Mouse (Mus musculus): ENCODE measurements at regions not wholly inside any gene's neighbourhood (a gene's known extent, or its start where the extent isn't known, plus 50 kb on each side); places are given as distances from the start of the nearest gene placed in this dataset.

DNA sequence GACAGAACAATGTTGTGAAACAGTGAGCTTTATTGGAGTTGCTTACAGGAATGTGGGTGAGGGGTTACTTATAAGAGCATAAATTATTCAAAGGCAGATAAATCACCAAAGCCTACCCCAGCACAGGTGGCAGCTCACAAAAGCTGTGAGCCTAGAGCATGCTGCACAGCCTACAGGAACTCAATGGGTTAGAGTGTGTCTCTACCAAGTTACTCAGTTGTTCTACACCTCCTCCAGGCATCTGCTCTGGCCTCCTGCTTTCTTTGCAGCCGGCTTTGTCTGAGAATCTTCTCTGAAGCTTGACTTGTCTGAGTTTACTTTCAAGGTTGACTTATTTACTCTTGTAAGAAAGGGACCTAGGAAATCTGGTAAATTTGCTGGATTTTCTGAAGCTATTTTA is 336.5 kb downstream of the Fscb start:
- no peaks in the 10 kb centered on the region for H3K9me3 ChIP-seq (ENCODE audit: control insufficient read depth, insufficient read depth, low read depth, low read length)
- in situ Hi-C loops (cut with MboI; ENCODE audit: low sequenced_read_pairs in 2 of 2, unreplicated experiment in 2 of 2), result no loop called here
- no peak for TF ChIP-seq ZNF384 (IDR thresholded peaks at IDR 0.05; ENCODE audit: low read depth, low read length)
- TF ChIP-seq HCFC1 (IDR thresholded peaks at IDR 0.05; ENCODE audit: borderline replicate concordance, insufficient read depth, low read length), result no peak
- TF ChIP-seq ZC3H11A (IDR thresholded peaks at IDR 0.05; ENCODE audit: borderline replicate concordance, low read depth, low read length), result no peak
- no peak for TF ChIP-seq CHD2 (IDR thresholded peaks at IDR 0.05; ENCODE audit: low read depth, low read length)
- no peak for TF ChIP-seq MAFK (IDR thresholded peaks at IDR 0.05; ENCODE audit: insufficient read depth, low read depth, low read length)

GRCm38 (mm10) chr12:64116438-64116837 is 358.1 kb downstream of the Fscb start:
- TF ChIP-seq MAFK (IDR thresholded peaks at IDR 0.05; ENCODE audit: insufficient read depth, low read depth, low read length), result no peak
- TF ChIP-seq ZC3H11A (IDR thresholded peaks at IDR 0.05; ENCODE audit: borderline replicate concordance, low read depth, low read length), result no peak
- TF ChIP-seq CHD2 (IDR thresholded peaks at IDR 0.05; ENCODE audit: low read depth, low read length), result no peak
- no peak for TF ChIP-seq ZNF384 (IDR thresholded peaks at IDR 0.05; ENCODE audit: low read depth, low read length)
- TF ChIP-seq HCFC1 (IDR thresholded peaks at IDR 0.05; ENCODE audit: borderline replicate concordance, insufficient read depth, low read length), result no peak
- DNase-seq (ENCODE audit: low read depth, low spot score), result no peak
- Histone ChIP-seq H3K9me3 (ENCODE audit: control insufficient read depth, insufficient read depth, low read depth, low read length) (no peaks in the 10 kb centered on the region), H3K27ac (ENCODE audit: insufficient read depth, low read depth, low read length, poor library complexity, severe bottlenecking) (no peak overlapping the region), H3K4me3 (ENCODE audit: insufficient read depth in 1 of 2, low read depth in 1 of 2, low read length in 2 of 2, poor library complexity in 1 of 2, severe bottlenecking in 1 of 2) (no peak overlapping the region), H3K4me1 (ENCODE audit: control insufficient read depth in 2 of 2, insufficient read depth in 2 of 2, low read length in 2 of 2, poor library complexity in 1 of 2) (no peaks in the 10 kb centered on the region), H3K9ac (ENCODE audit: insufficient read depth, low read depth, low read length, poor library complexity, severe bottlenecking) (no peak overlapping the region), H3K36me3 (ENCODE audit: control insufficient read depth, insufficient read depth, low read length, poor library complexity, severe bottlenecking) (no peaks in the 10 kb centered on the region)
- in situ Hi-C loops (cut with MboI; ENCODE audit: low sequenced_read_pairs in 2 of 2, unreplicated experiment in 2 of 2), result no loop called here

More for the DNA sequence above, 336.5 kb downstream of the Fscb start:
- no peak overlapping the region for H3K9ac ChIP-seq (ENCODE audit: insufficient read depth, low read depth, low read length, poor library complexity, severe bottlenecking)
- no peak for DNase-seq (ENCODE audit: low read depth, low spot score)
- no peak overlapping the region for H3K27ac ChIP-seq (ENCODE audit: insufficient read depth, low read depth, low read length, poor library complexity, severe bottlenecking)
- no peaks in the 10 kb centered on the region for H3K4me1 ChIP-seq (ENCODE audit: control insufficient read depth in 2 of 2, insufficient read depth in 2 of 2, low read length in 2 of 2, poor library complexity in 1 of 2)
- no peak overlapping the region for H3K4me3 ChIP-seq (ENCODE audit: insufficient read depth in 1 of 2, low read depth in 1 of 2, low read length in 2 of 2, poor library complexity in 1 of 2, severe bottlenecking in 1 of 2)
- no peaks in the 10 kb centered on the region for H3K36me3 ChIP-seq (ENCODE audit: control insufficient read depth, insufficient read depth, low read length, poor library complexity, severe bottlenecking)

GRCm38 (mm10) chr12:64114476-64114875 is 360.0 kb downstream of the Fscb start:
- H3K36me3 ChIP-seq (ENCODE audit: control insufficient read depth, insufficient read depth, low read length, poor library complexity, severe bottlenecking), result no peaks in the 10 kb centered on the region
- H3K9ac ChIP-seq (ENCODE audit: insufficient read depth, low read depth, low read length, poor library complexity, severe bottlenecking), result no peak overlapping the region
- no peaks in the 10 kb centered on the region for H3K4me1 ChIP-seq (ENCODE audit: control insufficient read depth in 2 of 2, insufficient read depth in 2 of 2, low read length in 2 of 2, poor library complexity in 1 of 2)
- no peaks in the 10 kb centered on the region for H3K9me3 ChIP-seq (ENCODE audit: control insufficient read depth, insufficient read depth, low read depth, low read length)
- no peak overlapping the region for H3K4me3 ChIP-seq (ENCODE audit: insufficient read depth in 1 of 2, low read depth in 1 of 2, low read length in 2 of 2, poor library complexity in 1 of 2, severe bottlenecking in 1 of 2)
- in situ Hi-C loops (cut with MboI; ENCODE audit: low sequenced_read_pairs in 2 of 2, unreplicated experiment in 2 of 2), result no loop called here
- no peak for DNase-seq (ENCODE audit: low read depth, low spot score)
- no peak overlapping the region for H3K27ac ChIP-seq (ENCODE audit: insufficient read depth, low read depth, low read length, poor library complexity, severe bottlenecking)
- no peak for TF ChIP-seq MAFK (IDR thresholded peaks at IDR 0.05; ENCODE audit: insufficient read depth, low read depth, low read length)
- TF ChIP-seq HCFC1 (IDR thresholded peaks at IDR 0.05; ENCODE audit: borderline replicate concordance, insufficient read depth, low read length), result no peak
- TF ChIP-seq ZNF384 (IDR thresholded peaks at IDR 0.05; ENCODE audit: low read depth, low read length), result no peak
- TF ChIP-seq CHD2 (IDR thresholded peaks at IDR 0.05; ENCODE audit: low read depth, low read length), result no peak

DNA sequence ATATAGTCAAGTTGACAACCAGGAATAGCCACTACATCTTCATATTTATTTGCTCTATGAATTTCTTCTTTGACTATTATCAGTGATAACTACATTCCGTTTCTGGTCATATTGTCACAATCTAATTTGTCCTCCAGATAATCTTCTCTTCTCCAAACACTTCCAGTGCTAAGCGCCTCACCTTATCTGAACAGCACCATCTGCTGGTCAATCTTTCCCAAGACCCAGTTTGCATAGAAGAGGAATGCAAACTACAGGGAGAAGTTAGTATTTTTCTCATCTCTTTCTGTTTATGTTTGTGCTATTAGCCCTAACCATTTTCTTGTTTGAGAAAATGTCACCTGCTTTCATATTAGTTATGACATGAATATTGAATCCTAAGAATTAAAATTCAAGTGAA is 370.3 kb downstream of the Fscb start:
- no peaks in the 10 kb centered on the region for H3K4me1 ChIP-seq (ENCODE audit: control insufficient read depth in 2 of 2, insufficient read depth in 2 of 2, low read length in 2 of 2, poor library complexity in 1 of 2)
- no peak overlapping the region for H3K4me3 ChIP-seq (ENCODE audit: insufficient read depth in 1 of 2, low read depth in 1 of 2, low read length in 2 of 2, poor library complexity in 1 of 2, severe bottlenecking in 1 of 2)
- H3K9ac ChIP-seq (ENCODE audit: insufficient read depth, low read depth, low read length, poor library complexity, severe bottlenecking), result no peak overlapping the region
- H3K27ac ChIP-seq (ENCODE audit: insufficient read depth, low read depth, low read length, poor library complexity, severe bottlenecking), result no peak overlapping the region
- H3K9me3 ChIP-seq (ENCODE audit: control insufficient read depth, insufficient read depth, low read depth, low read length), result no peaks in the 10 kb centered on the region
- DNase-seq (ENCODE audit: low read depth, low spot score), result peak; percentile 25
- no peaks in the 10 kb centered on the region for H3K36me3 ChIP-seq (ENCODE audit: control insufficient read depth, insufficient read depth, low read length, poor library complexity, severe bottlenecking)
- in situ Hi-C loops (cut with MboI; ENCODE audit: low sequenced_read_pairs in 2 of 2, unreplicated experiment in 2 of 2), result no loop called here
- no peak for TF ChIP-seq CHD2 (IDR thresholded peaks at IDR 0.05; ENCODE audit: low read depth, low read length)
- TF ChIP-seq HCFC1 (IDR thresholded peaks at IDR 0.05; ENCODE audit: borderline replicate concordance, insufficient read depth, low read length), result no peak
- no peak for TF ChIP-seq ZNF384 (IDR thresholded peaks at IDR 0.05; ENCODE audit: low read depth, low read length)
- no peak for TF ChIP-seq MAFK (IDR thresholded peaks at IDR 0.05; ENCODE audit: insufficient read depth, low read depth, low read length)
- TF ChIP-seq ZC3H11A (IDR thresholded peaks at IDR 0.05; ENCODE audit: borderline replicate concordance, low read depth, low read length), result 0 out of 2 replicates have a peak, but pooled peaks have one; percentile 8

DNA sequence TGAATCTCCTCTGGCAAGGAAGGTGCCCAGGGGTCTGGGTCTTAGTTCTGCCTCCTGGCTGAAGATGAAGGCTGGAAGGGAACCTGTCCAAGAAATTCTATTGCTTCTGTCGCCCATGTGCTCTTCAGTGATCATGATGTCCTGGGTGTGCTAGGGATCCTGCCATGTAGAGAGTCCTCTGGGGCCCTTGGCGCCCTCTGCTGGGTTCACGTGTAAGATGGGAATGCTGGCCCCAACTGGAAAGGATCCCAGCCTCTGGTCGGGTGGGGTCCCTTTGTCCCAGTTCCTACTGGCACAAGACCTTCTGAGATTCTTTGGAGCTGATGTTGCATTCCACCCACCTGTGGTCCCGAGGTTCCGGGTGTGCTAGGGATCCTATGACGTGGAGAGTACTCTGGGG is 397.7 kb downstream of the Fscb start:
- H3K9ac ChIP-seq (ENCODE audit: insufficient read depth, low read depth, low read length, poor library complexity, severe bottlenecking), result no peak overlapping the region
- no peaks in the 10 kb centered on the region for H3K4me1 ChIP-seq (ENCODE audit: control insufficient read depth in 2 of 2, insufficient read depth in 2 of 2, low read length in 2 of 2, poor library complexity in 1 of 2)
- H3K36me3 ChIP-seq (ENCODE audit: control insufficient read depth, insufficient read depth, low read length, poor library complexity, severe bottlenecking), result no peaks in the 10 kb centered on the region
- in situ Hi-C loops (cut with MboI; ENCODE audit: low sequenced_read_pairs in 2 of 2, unreplicated experiment in 2 of 2), result no loop called here
- peak; percentile 16 for DNase-seq (ENCODE audit: low read depth, low spot score)
- TF ChIP-seq CHD2 (IDR thresholded peaks at IDR 0.05; ENCODE audit: low read depth, low read length) (no peak), ZC3H11A (IDR thresholded peaks at IDR 0.05; ENCODE audit: borderline replicate concordance, low read depth, low read length) (peak; percentile 22; the same call in 1 of the 2 replicates), ZNF384 (IDR thresholded peaks at IDR 0.05; ENCODE audit: low read depth, low read length) (no peak)
- H3K27ac ChIP-seq (ENCODE audit: insufficient read depth, low read depth, low read length, poor library complexity, severe bottlenecking), result no peak overlapping the region
- H3K9me3 ChIP-seq (ENCODE audit: control insufficient read depth, insufficient read depth, low read depth, low read length), result no peaks in the 10 kb centered on the region
- no peak overlapping the region for H3K4me3 ChIP-seq (ENCODE audit: insufficient read depth in 1 of 2, low read depth in 1 of 2, low read length in 2 of 2, poor library complexity in 1 of 2, severe bottlenecking in 1 of 2)
